Mouse (Mus musculus): Measurements from ENCODE around the gene Stx3. TPM values are rescaled to one million over a fixed set of nuclear protein-coding genes. Genes with fewer than 3 reads are reported as not detected.

The Stx3 gene
- polyA plus RNA-seq, 1 experiment, result 2.6 TPM

- no peak for TF ChIP-seq FLI1 (IDR thresholded peaks at IDR 0.05; ENCODE audit: low read length)
- no peak for TF ChIP-seq GATA1 (IDR thresholded peaks at IDR 0.05; ENCODE audit: borderline replicate concordance, low read length)
- no peaks in the 10 kb centered on the region for H3K9me3 ChIP-seq
- H3K27me3 ChIP-seq (replicated peaks), result peaks cover 5% of the 10 kb centered on the region
- H3K36me3 ChIP-seq (replicated peaks; ENCODE audit: low read length), result no peaks in the 10 kb centered on the region
- H3K4me1 ChIP-seq, result no peaks in the 10 kb centered on the region
- no peak within 1 kb of the TSS for H3K4me3 ChIP-seq (replicated peaks)
These were observed 71.9 kb downstream of the Stx3 start, which contains the start of gene Gif for GRCm38 (mm10) chr19:11747298-11747697. Gif (plus strand) TSS chr19:11747554.

GRCm38 (mm10) chr19:11745680-11746079 lies 73.5 kb downstream of the Stx3 start:
- TF ChIP-seq FLI1 (IDR thresholded peaks at IDR 0.05; ENCODE audit: low read length) (no peak), GATA1 (IDR thresholded peaks at IDR 0.05; ENCODE audit: borderline replicate concordance, low read length) (no peak)

GRCm38 (mm10) chr19:11736455-11736854 lies 82.7 kb downstream of the Stx3 start:
- no peaks in the 10 kb centered on the region for H3K9me3 ChIP-seq
- H3K27me3 ChIP-seq (replicated peaks), result no peaks in the 10 kb centered on the region
- H3K4me1 ChIP-seq, result no peaks in the 10 kb centered on the region
- no peaks in the 10 kb centered on the region for H3K36me3 ChIP-seq (replicated peaks; ENCODE audit: low read length)
- TF ChIP-seq FLI1 (IDR thresholded peaks at IDR 0.05; ENCODE audit: low read length) (no peak), GATA1 (IDR thresholded peaks at IDR 0.05; ENCODE audit: borderline replicate concordance, low read length) (no peak)
- H3K4me3 ChIP-seq (replicated peaks), result no peak overlapping the region

More at GRCm38 (mm10) chr19:11745680-11746079, 73.5 kb downstream of the Stx3 start:
- Histone ChIP-seq H3K4me3 (replicated peaks) (no peak overlapping the region), H3K27me3 (replicated peaks) (peaks cover 5% of the 10 kb centered on the region), H3K9me3 (no peaks in the 10 kb centered on the region), H3K36me3 (replicated peaks; ENCODE audit: low read length) (no peaks in the 10 kb centered on the region), H3K4me1 (no peaks in the 10 kb centered on the region)

GRCm38 (mm10) chr19:11730278-11730677 lies 88.9 kb downstream of the Stx3 start:
- Histone ChIP-seq H3K27me3 (replicated peaks) (no peaks in the 10 kb centered on the region), H3K4me1 (no peaks in the 10 kb centered on the region), H3K9me3 (no peaks in the 10 kb centered on the region), H3K4me3 (replicated peaks) (no peak overlapping the region), H3K36me3 (replicated peaks; ENCODE audit: low read length) (no peaks in the 10 kb centered on the region)
- TF ChIP-seq GATA1 (IDR thresholded peaks at IDR 0.05; ENCODE audit: borderline replicate concordance, low read length), result no peak
- TF ChIP-seq FLI1 (IDR thresholded peaks at IDR 0.05; ENCODE audit: low read length), result no peak

- H3K36me3 ChIP-seq (replicated peaks; ENCODE audit: low read length), result no peaks in the 10 kb centered on the region
- no peak overlapping the region for H3K4me3 ChIP-seq (replicated peaks)
- H3K9me3 ChIP-seq, result no peaks in the 10 kb centered on the region
- no peaks in the 10 kb centered on the region for H3K27me3 ChIP-seq (replicated peaks)
- no peak for TF ChIP-seq FLI1 (IDR thresholded peaks at IDR 0.05; ENCODE audit: low read length)
- TF ChIP-seq GATA1 (IDR thresholded peaks at IDR 0.05; ENCODE audit: borderline replicate concordance, low read length), result no peak
- H3K4me1 ChIP-seq, result no peaks in the 10 kb centered on the region
These were observed 91.9 kb downstream of the Stx3 start for GRCm38 (mm10) chr19:11727304-11727703.

GRCm38 (mm10) chr19:11725915-11726314 lies 93.3 kb downstream of the Stx3 start:
- Histone ChIP-seq H3K4me3 (replicated peaks) (no peak overlapping the region), H3K36me3 (replicated peaks; ENCODE audit: low read length) (no peaks in the 10 kb centered on the region), H3K27me3 (replicated peaks) (no peaks in the 10 kb centered on the region), H3K9me3 (no peaks in the 10 kb centered on the region), H3K4me1 (no peaks in the 10 kb centered on the region)
- no peak for TF ChIP-seq FLI1 (IDR thresholded peaks at IDR 0.05; ENCODE audit: low read length)
- no peak for TF ChIP-seq GATA1 (IDR thresholded peaks at IDR 0.05; ENCODE audit: borderline replicate concordance, low read length)

Other genes with a start within 250 kb of the Stx3 start
- 2.4 TPM in 1 of 2 replicates, not detected in the other for gene Ms4a6d, start 214.6 kb downstream of the Stx3 start, polyA plus RNA-seq (2012; ENCODE audit: insufficient read depth, low replicate concordance)
- 0.35 TPM in 1 of 2 replicates, not detected in the other for gene Ms4a2, start 195.7 kb downstream of the Stx3 start, polyA plus RNA-seq (2012; ENCODE audit: insufficient read depth, low replicate concordance)
- 0.74 and 1.9 TPM in 2 replicates for gene Ms4a3, start 178.6 kb downstream of the Stx3 start, polyA plus RNA-seq (2012; ENCODE audit: insufficient read depth, low replicate concordance)
- gene Oosp2, start 158.8 kb downstream of the Stx3 start, polyA plus RNA-seq (2012; ENCODE audit: insufficient read depth, low replicate concordance), result not detected in 2 replicates
- not detected in 2 replicates for gene Oosp1, start 128.3 kb downstream of the Stx3 start, polyA plus RNA-seq (2012; ENCODE audit: insufficient read depth, low replicate concordance)
- not detected in 2 replicates for gene Oosp3, start 122.3 kb downstream of the Stx3 start, polyA plus RNA-seq (2012; ENCODE audit: insufficient read depth, low replicate concordance)
- not detected in 2 replicates for gene Gif, start 71.8 kb downstream of the Stx3 start, polyA plus RNA-seq (2012; ENCODE audit: insufficient read depth, low replicate concordance)
- 10.5 TPM in 1 of 2 replicates, not detected in the other for gene Mrpl16, start 49.0 kb downstream of the Stx3 start, polyA plus RNA-seq (2012; ENCODE audit: insufficient read depth, low replicate concordance)
- not detected in 2 replicates for gene Olfr1417, start 19.8 kb upstream of the Stx3 start, polyA plus RNA-seq (2012; ENCODE audit: insufficient read depth, low replicate concordance)
- not detected in 2 replicates for gene Olfr1418, start 41.7 kb upstream of the Stx3 start, polyA plus RNA-seq (2012; ENCODE audit: insufficient read depth, low replicate concordance)
- gene Olfr1419, start 55.7 kb upstream of the Stx3 start, polyA plus RNA-seq (2012; ENCODE audit: insufficient read depth, low replicate concordance), result not detected in 2 replicates
- gene Olfr1420, start 67.2 kb upstream of the Stx3 start, polyA plus RNA-seq (2012; ENCODE audit: insufficient read depth, low replicate concordance), result not detected in 2 replicates
- 2.4 and 5.5 TPM in 2 replicates for gene Patl1, start 93.0 kb upstream of the Stx3 start, polyA plus RNA-seq (2012; ENCODE audit: insufficient read depth, low replicate concordance)
- 0.73 and 3.0 TPM in 2 replicates for gene Osbp, start 146.5 kb upstream of the Stx3 start, polyA plus RNA-seq (2012; ENCODE audit: insufficient read depth, low replicate concordance)
- gene Olfr1423, start 221.9 kb upstream of the Stx3 start, polyA plus RNA-seq (2012; ENCODE audit: insufficient read depth, low replicate concordance), result not detected in 2 replicates
- not detected in 2 replicates for gene Olfr1424, start 243.3 kb upstream of the Stx3 start, polyA plus RNA-seq (2012; ENCODE audit: insufficient read depth, low replicate concordance)